Mouse (Mus musculus) ovary, postnatal 14 days (tissue): ENCODE measurements at regions not wholly inside any gene's neighbourhood (a gene's known extent, or its start where the extent isn't known, plus 50 kb on each side); places are given as distances from the start of the nearest gene placed in this dataset.

Experiments used
- DNase-seq: peaks from one replicate; pipeline ENCODE4 v3.0.0; 2022; ENCODE audit warnings: low spot score

DNA sequence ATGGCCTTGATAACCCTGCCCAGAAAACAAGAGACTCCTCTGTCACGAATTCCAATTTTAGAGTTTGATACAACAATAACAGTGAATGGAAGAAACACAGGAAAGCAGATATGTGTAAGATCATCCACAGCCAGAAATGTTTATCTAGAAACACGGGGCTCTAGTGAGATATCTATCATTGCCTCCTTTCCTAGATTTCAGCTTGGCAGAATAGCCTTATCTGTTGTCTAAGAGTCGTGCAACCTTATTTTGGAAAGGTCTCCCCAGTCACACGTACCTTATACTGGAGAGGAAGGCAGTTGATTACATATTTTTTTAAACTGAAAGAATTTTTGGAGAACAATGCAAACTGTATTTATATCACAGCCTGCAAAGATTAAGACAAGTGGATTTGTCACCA lies 61.6 kb downstream of the Gm10295 start:
- no peak for DNase-seq

DNA sequence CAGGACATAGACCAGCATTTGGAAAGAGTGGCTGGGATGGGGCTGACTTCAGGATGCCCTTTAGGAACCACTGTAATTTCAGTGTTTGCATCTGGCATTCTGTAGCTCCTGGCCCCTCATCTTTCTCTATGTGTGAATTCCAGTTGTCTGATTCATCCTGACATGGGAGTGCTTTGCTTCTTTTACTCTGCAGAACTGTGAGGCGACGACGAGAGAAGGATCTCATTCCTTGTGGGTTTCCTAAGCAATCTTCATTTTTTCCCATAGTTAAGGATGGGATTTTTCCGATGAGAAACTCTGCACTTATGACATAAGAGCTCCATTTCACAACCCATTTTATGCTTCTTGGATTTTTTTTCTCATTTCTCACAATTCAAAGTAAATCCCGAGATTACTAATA lies 62.0 kb downstream of the Gm10295 start:
- no peak for DNase-seq

DNA sequence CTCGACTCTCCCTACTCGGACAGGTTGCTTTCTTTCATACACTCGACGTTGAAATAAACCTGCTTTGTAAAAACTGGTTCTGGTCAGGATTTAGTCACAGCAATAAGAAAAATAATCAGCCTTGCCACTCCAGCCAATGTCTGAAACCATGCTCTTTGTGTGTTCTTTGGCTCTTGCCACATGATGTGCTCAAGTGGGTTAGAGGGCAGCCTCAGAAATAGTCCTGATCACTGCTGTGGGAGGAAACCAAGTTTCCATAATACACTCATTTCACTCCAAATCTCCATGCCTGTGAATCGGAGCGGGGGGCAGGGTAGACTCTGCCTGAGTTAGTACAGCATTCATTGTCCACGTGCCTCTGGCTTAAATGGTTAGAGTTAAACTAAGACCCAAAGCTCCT lies 63.8 kb downstream of the Gm10295 start:
- DNase-seq, result no peak

DNA sequence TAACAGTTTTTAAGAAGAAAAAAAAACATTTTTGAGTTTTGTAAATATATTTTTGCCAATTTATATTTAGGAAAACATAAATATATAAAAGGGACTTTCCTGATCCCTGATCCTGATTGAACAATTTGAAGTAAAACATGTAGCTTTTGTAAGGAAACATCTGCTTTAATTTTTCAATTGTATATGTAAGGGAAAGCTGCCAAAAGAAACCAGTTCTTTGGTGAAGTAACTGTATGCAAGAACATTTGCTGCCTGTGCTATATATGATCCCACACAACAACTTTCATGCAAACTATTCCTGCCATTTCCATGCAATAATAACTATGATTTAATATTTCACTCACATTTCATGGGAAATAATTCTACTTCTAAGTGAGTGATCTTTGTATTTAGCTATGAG lies 67.0 kb downstream of the Gm10295 start:
- DNase-seq, result no peak

DNA sequence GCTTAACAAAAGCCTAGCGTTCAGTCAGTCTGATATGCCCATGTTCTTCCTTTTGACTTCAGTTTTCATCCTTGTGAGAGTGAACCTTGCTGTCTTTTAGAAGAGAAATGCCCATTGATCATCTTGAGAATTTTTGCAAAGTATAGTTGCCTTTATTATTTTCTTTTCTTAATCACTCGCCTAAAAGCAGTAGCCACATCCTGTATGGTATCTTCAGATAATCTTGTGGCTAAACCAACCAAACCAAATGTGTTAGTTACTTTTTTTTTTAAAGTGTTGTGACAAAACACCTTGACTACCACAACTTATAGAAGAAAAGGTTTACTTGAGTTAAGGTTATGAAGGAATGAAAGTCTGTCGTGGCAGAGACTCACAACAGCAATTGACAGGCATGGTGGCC lies 67.9 kb downstream of the Gm10295 start:
- no peak for DNase-seq

DNA sequence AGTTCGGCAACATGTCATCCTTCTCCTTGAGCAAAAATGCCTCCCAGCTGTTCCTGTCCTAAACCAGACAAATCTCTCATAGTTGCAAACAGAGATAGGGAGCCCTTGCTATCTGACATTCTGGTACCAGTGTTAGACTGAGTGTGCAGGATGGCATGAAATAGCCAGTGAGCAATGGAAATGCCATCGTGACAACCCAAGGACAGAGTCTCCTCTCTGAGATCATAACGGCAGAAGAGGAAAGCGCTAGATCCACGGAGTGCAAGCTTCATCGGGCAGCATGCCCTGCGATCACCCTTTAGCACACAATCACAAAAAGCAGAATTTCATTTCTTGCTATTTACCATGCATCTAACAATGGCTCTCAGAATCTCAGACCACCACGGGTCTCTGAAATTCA lies 85.2 kb downstream of the Gm10295 start:
- DNase-seq, result no peak

DNA sequence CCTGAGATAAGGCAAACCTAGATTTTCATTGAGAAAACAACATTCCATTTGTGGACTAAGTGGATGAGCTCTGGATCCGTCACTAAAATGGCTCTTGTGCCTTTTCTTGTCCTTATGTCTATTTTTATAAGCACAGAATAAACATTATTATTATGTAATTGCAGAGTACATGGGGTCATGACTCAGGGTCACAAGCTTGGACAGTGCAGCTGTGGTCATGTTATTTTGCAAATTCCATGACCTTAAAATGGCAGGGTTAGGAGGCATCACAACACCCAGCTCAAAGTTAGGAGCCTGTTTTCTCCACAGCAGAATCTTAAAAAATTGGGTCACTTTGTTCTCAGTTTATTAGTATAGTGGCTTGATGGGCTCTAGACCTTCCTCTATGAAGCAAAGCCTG lies 87.2 kb downstream of the Gm10295 start:
- no peak for DNase-seq

DNA sequence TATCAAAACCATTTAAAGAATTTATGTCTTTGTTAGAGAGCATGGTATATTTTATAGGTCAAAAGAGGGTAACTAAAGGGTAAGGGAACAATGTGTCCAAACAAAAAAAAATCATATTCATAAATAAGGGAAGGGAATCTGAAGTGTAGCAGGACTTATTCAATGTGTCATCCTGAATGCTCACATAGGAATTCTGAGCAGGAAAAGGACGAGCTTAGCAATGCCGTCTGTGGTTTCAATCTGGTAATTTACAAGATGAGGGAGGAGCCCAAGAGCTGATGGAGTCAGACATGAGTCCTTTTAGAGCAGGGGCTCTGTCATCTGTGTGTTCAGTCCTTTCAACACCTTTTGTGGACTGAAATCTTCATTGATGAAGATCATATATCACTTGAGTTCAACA lies 101.6 kb downstream of the Gm10295 start:
- DNase-seq, result no peak

DNA sequence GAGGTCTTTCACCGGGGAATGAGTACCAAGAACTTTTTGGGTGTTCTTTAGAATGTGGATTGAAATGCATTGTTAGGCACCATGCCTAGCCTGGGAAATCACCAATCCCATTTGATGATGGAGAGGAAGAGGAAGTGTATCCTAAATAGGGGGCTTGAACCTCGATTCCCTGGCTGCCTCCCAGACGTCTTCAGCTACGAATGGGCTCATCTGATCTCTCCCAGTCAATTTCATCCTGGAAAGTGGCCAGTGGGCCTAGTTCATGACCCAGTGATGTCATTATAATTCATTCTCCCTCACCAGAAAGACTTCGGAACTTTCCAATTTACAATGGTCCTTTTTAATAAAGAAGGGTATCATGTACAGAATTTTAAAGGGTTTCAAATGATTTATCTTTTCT lies 102.1 kb downstream of the Gm10295 start:
- DNase-seq, result no peak

DNA sequence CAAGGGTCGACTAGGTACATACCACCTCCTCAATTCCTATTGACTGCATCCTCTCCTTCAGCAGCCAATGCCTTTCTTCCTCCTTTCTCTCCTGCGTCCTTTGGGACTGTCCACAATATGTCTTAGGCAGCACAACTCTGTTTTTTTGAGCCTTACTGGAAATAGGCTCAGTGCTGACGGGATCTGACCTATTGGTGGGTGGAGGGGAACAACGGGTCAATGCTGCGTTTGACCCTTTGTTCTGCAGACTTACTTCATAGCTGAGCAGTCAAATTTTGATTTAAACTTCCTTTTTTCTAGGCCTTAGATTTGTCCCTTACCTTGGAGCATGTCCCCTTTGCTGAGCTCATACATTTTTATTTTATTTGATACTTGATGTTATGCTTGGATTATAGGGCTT lies 103.4 kb downstream of the Gm10295 start:
- DNase-seq, result no peak

DNA sequence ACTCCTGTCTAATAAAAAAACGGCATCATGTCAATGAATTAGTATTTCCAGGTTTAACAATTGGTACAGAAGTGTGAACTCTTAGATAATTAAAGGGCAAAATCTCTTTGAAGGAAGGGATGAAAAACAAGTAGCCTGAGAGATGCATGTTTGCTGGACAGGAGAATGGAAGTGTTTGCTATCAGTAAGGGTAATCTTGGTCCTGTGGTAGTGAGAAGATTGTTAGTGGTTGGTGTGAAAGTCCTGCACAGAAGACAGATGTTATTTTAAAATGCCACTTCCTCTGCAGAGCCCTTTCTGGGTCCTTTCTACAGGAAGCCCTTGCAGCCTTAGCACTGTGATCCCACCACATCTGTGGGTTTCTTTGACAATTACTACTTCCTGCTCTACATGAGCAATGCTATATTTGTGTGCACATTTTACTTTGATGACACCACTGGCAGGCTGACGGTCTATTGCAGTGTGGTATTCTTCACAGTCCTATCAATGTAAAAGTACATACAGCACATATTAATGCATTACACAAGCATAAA lies 108.8 kb downstream of the Gm10295 start:
- no peak for DNase-seq

DNA sequence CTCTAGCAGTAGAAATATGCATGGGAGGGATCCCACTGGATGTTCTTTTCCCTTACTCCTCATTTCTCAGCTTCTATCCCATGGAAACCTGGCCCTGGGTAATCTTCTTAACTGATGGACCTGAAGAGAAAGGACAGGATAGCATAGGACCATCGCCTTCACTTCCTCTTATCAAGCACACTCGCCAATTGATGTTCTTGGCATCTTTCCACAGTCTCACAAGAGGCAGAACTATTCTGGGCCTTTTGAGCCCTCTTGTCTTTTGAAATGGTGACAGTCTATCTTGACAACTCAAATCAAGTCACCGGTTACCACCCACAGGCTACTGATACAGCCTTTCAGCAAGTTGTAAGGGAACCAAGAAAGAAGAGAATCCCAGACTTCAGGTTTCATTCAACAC lies 112.1 kb downstream of the Gm10295 start:
- no peak for DNase-seq

DNA sequence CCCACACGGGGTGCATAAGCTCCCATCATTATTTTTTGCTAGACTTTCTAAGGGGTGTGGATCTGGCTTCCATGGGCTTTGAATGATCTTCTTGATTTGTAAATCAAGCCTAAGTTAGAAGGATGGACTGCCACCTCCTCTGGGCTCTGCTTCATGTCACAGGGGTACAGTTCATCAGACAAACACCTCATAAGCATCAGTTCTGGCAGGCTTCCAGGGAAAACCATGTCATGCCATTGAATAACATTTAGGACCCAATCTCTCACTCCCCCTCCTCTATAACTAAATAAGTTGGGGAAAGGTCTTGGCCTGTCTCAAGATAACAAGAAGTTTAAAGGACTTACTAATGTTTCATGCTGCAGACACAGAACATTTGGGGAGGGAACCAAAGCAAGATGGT lies 115.0 kb downstream of the Gm10295 start:
- no peak for DNase-seq

DNA sequence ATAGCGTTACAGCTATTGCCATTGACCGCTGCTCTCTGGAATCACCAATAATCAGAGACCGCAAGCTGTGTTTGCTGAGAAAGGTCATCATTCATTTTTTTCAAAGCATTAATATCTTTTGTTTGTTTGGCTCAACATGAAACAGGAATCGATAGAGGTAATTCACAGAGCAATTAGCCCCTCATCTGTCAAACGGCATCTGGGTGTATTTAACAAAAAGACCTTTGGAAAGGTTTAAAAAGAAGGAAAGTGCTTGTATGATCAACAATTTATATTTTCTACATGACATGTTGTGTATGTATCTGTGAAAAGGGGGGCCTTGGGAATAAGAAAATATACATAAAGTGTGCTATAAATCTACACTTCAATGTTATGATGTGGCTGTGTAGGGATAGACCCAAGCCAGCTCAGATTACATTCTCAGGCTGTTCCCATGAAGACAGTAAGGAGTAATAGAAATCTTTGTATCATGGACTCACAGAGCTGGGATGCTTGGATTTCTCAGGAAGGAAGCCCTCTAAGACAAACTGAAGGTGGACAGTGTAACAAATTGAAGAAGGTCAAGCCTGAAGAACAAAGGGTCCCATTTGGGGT lies 117.0 kb downstream of the Gm10295 start:
- no peak for DNase-seq

DNA sequence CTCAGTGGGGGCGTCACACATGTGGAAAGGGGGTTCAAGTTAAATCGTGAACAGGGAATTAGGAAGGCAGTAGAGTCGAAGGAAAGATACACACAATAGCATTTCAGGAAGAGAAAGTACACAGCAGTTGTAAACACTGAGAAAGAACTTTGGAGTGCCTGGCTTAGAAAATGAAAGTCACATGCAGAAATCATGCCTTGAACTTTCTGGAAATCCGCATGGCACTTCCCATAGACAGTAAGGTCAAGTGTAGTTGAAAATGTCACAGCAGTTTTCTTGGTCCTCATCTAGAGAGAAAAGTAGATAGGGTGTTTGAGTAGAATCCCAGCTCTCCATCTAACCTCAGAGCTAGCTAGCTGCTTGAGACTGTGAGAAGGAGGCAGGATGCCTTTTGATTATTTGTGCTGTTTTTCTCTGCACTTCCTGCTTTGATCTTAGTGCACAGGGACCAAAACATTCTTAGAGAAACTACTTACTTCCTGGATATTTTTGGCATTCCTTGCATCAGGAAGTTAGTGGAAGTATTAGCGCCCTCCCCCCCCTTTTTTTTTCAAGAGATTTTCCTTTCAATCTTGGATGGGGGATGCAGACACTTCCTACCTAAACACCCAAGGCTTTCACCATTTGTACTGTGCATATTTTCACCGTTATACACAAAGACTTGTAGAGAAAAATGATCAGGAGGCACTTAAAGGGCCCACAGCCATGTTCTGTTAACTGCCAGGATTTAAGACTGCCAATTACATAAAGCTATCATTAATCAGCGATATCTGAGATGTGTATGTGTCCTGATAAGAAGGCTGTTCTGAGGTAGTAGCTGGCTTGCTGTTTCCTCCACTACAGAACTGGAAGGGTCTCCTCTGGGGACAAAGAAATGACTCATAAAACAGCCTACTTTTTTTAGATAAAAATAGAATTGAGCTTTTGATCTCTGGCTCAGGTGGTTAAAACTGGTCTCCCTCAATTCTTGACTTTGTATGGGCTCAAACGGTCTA lies 118.2 kb downstream of the Gm10295 start:
- DNase-seq, result no peak

DNA sequence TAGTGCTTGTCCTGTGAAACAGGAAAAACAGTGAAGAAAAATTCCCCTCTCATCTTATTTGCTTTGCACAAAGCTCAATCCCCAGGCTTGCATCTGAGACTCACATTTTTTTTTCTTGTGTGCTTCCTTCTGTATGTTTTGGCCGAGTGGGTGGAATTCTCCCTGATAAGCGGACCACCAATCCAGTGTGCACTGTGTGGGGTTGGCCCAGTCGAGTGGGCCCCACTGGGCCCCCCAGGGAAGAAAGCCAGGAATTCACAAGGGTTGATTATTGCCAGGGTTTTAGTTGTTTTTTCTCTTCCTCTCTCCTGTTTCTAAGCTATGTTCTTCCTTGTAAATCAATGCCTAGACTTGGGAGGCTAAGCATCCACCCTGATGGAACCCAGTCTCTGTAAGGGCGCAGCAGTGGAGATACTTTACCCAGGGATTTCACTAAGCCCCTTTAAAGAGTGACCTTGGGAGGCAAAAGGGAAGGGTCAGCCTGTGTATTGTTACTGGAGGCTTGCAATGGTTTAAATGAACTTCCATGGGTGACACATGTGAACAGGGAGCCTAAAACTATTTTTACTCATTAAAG lies 120.3 kb downstream of the Gm10295 start:
- no peak for DNase-seq

DNA sequence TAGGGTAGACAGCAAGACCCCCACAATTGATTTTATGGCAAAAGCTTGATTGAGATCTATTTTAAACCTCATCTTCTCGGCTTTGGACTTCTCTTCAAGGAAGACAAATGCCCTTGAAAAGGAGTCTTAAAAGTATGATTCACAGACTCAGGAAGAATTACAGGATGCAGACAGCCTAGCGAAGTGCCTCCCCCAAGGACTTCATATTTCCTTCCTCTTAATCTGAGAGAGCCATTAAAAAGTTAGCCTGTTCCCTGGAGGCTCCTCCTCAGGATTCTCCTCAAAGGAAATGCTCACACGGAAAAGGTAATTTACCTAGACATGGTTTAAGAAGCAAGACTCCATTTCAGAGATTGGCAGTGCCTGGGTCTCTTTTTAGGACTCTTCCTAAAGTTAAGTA lies 122.1 kb downstream of the Gm10295 start:
- no peak for DNase-seq

DNA sequence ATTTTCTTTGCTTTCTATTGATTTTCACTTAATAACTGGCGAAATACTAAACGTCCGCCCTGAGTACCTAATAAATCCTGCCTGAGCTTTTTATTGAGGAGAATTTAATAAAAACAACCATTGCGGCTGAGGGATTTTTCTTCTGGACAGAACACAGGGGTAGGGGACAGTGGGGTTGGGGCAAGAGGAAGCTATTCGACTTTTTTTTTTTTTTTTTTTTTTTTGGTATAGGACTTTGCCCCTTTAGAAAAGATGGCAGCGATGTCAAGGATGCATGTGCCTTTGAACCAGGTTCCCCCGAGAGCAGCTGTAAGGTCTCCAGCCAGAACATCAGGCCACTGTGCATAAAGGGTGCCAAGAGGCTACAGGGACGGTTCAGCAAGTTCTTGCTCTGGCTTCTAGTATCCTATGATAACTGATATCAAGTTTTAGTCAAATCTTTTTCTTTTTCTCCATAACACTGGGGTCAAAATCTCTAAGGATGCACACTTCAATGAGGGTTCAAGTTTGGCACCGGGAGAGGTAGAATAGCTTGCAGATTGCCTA lies 126.9 kb downstream of the Gm10295 start:
- no peak for DNase-seq

DNA sequence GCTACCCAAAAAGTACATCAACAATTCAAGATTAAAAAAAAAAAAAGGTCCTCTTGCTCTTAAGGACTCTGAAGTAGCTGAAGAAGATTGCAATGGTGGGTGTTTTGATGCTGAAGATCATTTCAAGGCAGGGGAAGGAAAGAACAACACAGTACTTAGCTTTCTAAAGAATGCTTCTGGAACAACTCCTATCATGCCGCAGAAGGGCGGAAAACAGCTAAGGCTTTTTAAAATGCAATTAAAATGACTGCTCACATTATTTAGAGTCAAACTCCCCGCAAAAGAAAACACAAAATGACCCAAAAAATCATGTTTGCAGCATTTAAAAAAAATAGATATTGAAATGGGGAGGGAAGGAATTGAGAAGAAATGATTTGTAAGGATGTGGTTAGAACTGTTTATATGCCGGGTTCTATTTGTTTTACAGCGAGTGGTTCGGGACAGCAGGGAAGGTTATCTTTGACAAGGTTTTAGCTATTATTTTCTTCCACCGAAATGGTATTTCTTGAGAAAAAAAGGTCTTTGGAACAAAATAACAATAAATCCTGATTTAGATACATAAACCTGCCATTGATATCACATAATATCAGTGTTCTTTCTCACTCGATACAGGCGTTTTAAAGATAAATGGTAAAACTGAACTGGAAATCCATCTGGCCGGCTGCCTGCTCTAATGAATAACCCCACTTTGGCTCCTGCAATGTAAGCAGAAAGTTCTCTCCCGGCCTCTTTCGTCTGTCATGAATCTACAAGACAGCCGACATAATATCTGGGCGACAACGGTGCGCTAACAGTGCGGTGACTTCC lies 127.6 kb downstream of the Gm10295 start:
- no peak for DNase-seq

DNA sequence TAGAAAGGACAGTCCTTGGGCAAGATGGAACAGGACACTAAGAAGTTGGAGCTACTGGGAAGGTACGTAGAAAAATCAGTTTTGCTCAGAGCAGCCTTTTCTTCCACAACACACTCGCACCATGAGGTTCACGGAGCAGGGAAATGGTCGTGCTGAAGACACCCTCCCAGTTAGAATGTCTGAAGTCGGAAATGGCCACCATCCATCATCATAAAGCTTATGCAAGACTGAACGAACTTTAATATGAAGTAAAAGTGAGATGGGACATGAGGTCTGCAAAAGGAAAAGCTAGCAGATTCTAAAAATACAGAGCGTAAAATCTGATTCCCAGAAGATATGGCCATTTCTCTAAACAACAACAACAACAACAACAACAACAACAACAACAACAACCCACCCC lies 133.9 kb downstream of the Gm10295 start:
- DNase-seq, result no peak

DNA sequence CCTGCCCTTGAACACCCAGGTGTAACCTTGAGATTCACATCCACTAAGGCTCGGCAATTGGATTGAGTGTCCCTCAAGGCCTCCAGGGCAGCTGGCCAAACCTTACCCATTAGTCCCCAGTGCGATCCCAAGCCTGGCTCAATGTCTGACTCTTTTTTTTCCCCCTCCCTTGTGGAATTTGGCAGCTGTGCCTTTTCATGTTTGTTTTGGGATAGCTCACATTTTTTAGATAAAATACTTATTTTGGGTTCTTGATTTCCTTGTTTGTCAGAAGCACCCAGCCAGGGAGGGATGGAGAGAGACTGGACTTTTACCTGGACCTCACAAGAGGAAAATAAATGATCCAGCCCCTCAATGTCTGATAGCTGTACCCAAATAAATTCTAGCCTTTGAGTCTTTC lies 134.5 kb downstream of the Gm10295 start:
- DNase-seq, result no peak

DNA sequence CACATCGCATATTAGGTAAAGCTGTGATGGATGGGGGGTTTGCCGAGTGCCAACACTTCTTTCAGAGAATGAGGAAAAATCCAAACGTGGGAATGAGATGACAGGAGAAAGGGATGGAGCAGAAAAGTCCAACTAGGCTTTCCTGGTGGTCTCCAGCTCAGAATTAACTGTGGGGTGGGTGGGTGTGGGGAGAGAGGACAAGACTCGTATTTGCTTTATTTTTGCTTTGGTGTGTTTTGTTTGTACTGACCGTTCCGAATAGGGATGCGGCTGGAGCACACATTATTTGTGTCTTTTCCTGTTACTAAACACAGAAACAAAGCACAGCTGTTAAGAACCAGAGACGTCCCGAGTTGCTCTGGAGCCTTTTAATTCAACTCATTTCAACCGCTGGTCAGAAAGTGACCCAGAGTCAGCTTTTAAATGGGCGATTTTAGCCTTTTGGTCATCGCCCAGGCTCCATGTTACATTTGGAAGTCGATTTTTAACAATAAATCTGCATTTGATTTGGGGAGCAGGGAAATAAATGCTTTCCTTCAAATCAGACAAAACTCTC lies 136.7 kb downstream of the Gm10295 start:
- DNase-seq, result no peak
